Mouse (Mus musculus): ENCODE data around the gene Dab2ip.

The Dab2ip gene

GRCm38 (mm10) chr2:35715485-35715884, 157.4 kb downstream of the Dab2ip start:
- DNase-seq (ENCODE audit: low spot score in 2 of 2): no peak

GRCm38 (mm10) chr2:35716175-35716574, 158.1 kb downstream of the Dab2ip start:
- DNase-seq (ENCODE audit: low spot score in 2 of 2): no peak

GRCm38 (mm10) chr2:35718003-35718500, 160.0 kb downstream of the Dab2ip start:
- no peak for DNase-seq (ENCODE audit: low spot score in 2 of 2)

GRCm38 (mm10) chr2:35718662-35719061, 160.6 kb downstream of the Dab2ip start:
- no peak for DNase-seq (ENCODE audit: low spot score in 2 of 2)

GRCm38 (mm10) chr2:35719230-35720005, 161.4 kb downstream of the Dab2ip start:
- DNase-seq (ENCODE audit: low spot score in 2 of 2): no peak

GRCm38 (mm10) chr2:35720104-35720503, 162.0 kb downstream of the Dab2ip start:
- no peak for DNase-seq (ENCODE audit: low spot score in 2 of 2)

- DNase-seq (ENCODE audit: low spot score in 2 of 2): no peak
Measured at GRCm38 (mm10) chr2:35720550-35720949, 162.5 kb downstream of the Dab2ip start.

GRCm38 (mm10) chr2:35720956-35721355, 162.9 kb downstream of the Dab2ip start:
- DNase-seq (ENCODE audit: low spot score in 2 of 2): no peak

GRCm38 (mm10) chr2:35722821-35723220, 164.8 kb downstream of the Dab2ip start:
- no peak for DNase-seq (ENCODE audit: low spot score in 2 of 2)

GRCm38 (mm10) chr2:35723267-35723666, 165.2 kb downstream of the Dab2ip start:
- no peak for DNase-seq (ENCODE audit: low spot score in 2 of 2)

GRCm38 (mm10) chr2:35723691-35724090, 165.6 kb downstream of the Dab2ip start:
- DNase-seq (ENCODE audit: low spot score in 2 of 2): no peak

GRCm38 (mm10) chr2:35728633-35729032, 170.6 kb downstream of the Dab2ip start:
- DNase-seq (ENCODE audit: low spot score in 2 of 2): peak in 1 of 2 experiments; percentile 70

- DNase-seq (ENCODE audit: low spot score in 2 of 2): no peak
Measured at GRCm38 (mm10) chr2:35729077-35730065, 171.3 kb downstream of the Dab2ip start.

GRCm38 (mm10) chr2:35731671-35732449, 173.8 kb downstream of the Dab2ip start:
- DNase-seq (ENCODE audit: low spot score in 2 of 2): no peak

- DNase-seq (ENCODE audit: low spot score in 2 of 2): no peak
Measured at GRCm38 (mm10) chr2:35735001-35735400, 176.9 kb downstream of the Dab2ip start.

- DNase-seq (ENCODE audit: low spot score in 2 of 2): no peak
Measured at GRCm38 (mm10) chr2:35736061-35736460, 178.0 kb downstream of the Dab2ip start.

GRCm38 (mm10) chr2:35737467-35738027, 179.5 kb downstream of the Dab2ip start:
- no peak for DNase-seq (ENCODE audit: low spot score in 2 of 2)

- no peak for DNase-seq (ENCODE audit: low spot score in 2 of 2)
Measured at GRCm38 (mm10) chr2:35739669-35740254, 181.7 kb downstream of the Dab2ip start.

- DNase-seq (ENCODE audit: low spot score in 2 of 2): no peak
Measured at GRCm38 (mm10) chr2:35745876-35746275, 187.8 kb downstream of the Dab2ip start.

- DNase-seq (ENCODE audit: low spot score in 2 of 2): no peak
Measured at GRCm38 (mm10) chr2:35746638-35747037, 188.6 kb downstream of the Dab2ip start.
